Mouse (Mus musculus): ENCODE results near the gene Olfr159.

DNA sequence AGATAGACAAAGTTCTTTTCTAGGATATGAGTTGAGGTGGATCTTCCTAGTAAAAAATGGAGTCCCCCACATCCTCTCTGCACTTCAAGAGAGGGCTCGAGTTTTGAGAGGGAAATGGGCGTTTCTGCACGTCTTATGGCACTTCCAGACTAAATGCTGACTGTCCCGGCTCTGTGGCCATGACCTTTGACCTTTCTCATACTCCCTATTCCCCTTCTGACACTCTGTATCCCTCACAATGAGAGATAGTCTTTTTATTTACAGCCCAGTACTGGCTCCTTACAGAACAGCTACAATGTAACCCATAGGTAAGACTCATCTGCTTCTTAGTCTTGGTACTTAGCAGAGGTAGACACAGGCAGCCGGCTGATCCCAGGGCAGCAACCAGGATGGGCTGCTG is 29.3 kb downstream of the Olfr159 start:
- TF ChIP-seq CTCF (IDR thresholded peaks at IDR 0.05; ENCODE audit: low read depth) (no peak), EP300 (IDR thresholded peaks at IDR 0.05; ENCODE audit: low read depth) (no peak)

Data from liver, postnatal 0 days (tissue).